Mouse (Mus musculus) heart, postnatal 0 days (tissue): ENCODE data around the gene Bloc1s6. TPM values are rescaled to one million over a fixed set of nuclear protein-coding genes. Genes with fewer than 3 reads are reported as not detected.

Source experiments
- ATAC-seq: fragments of 200-750 bp; cut with Nextera tagmentation; 2 replicates; pipeline ENCODE4 v1.8.0; 2017; ENCODE audit warnings: low read depth, moderate number of reproducible peaks, moderate library complexity; ENCODE audit not compliant: insufficient read depth
- DNase-seq: peaks from one replicate; pipeline ENCODE4 v3.0.0-alpha.2; 2016; ENCODE audit warnings: low spot score
- H3K27ac ChIP-seq: fragments of 300-500 bp; sonication (generic); 2 replicates; pipeline ENCODE4 v1.5.1; 2014; ENCODE audit warnings: low read depth, mild to moderate bottlenecking
- H3K27me3 ChIP-seq: fragments of 300-500 bp; sonication (generic); 2 replicates; pipeline ENCODE4 v1.6.1; 2014; ENCODE audit warnings: low read length, mixed read lengths; ENCODE audit not compliant: control insufficient read depth, insufficient read depth
- H3K36me3 ChIP-seq: fragments of 300-500 bp; sonication (generic); replicated peaks from 2 replicates; pipeline ENCODE4 v1.6.1; 2014; ENCODE audit warnings: low read length, mixed read lengths; ENCODE audit not compliant: control insufficient read depth, insufficient read depth
- H3K4me1 ChIP-seq: fragments of 300-500 bp; sonication (generic); 2 replicates; pipeline ENCODE4 v1.6.1; 2014; ENCODE audit warnings: antibody characterized with exemption; ENCODE audit not compliant: control insufficient read depth, insufficient read depth
- H3K4me2 ChIP-seq: fragments of 300-500 bp; sonication (generic); 2 replicates; pipeline ENCODE4 v1.6.1; 2014; ENCODE audit warnings: low read depth, mild to moderate bottlenecking, low read length, moderate library complexity
- H3K4me3 ChIP-seq: fragments of 300-500 bp; sonication (generic); 2 replicates; pipeline ENCODE4 v1.5.1; 2014; ENCODE audit warnings: low read depth, low read length
- H3K9ac ChIP-seq: fragments of 300-500 bp; sonication (generic); replicated peaks from 2 replicates; pipeline ENCODE4 v1.6.1; 2014; ENCODE audit warnings: low read depth, low read length, mixed read lengths
- H3K9me3 ChIP-seq: fragments of 300-500 bp; sonication (generic); replicated peaks from 2 replicates; pipeline ENCODE4 v1.6.1; 2016; ENCODE audit warnings: low read length; ENCODE audit not compliant: control insufficient read depth
- CTCF ChIP-seq: IDR thresholded peaks from 2 replicates; pipeline ENCODE4 v1.5.1; 2016; ENCODE audit warnings: antibody characterized with exemption, control low read depth, low read depth
- EP300 ChIP-seq: IDR thresholded peaks from 2 replicates; pipeline ENCODE4 v1.6.1; 2016; ENCODE audit warnings: antibody characterized with exemption, low read depth
- WGBS: fragments of 180-500 bp; shearing (Covaris S2); extraction: QIAGEN DNeasy Blood & Tissue Kit; methylation state at CpG from one replicate; pipeline ENCODE4 v1.1.7; 2014; 5-methylcytosine and 5-hydroxymethylcytosine counted together
- polyA plus RNA-seq: library from polyadenylated mRNA; unstranded; fragments of >200 nt; fragmentation: Nextera tagmentation; extraction: Ambion mirVana; gene quantifications from 2 replicates; pipeline ENCODE4 v1.2.1, GENCODE M21; 2015
- total RNA-seq: library from RNA; depleted of rRNA; stranded (reverse); fragments of >200 nt; gene quantifications from 2 replicates; pipeline ENCODE4 v1.2.3, GENCODE M21; 2014; ENCODE audit warnings: low replicate concordance

Gene Bloc1s6
- total and polyA plus RNA-seq, 2 experiments from 2014 or later = 16.5 to 28.6 TPM

- Histone ChIP-seq H3K9me3 (no peaks in the 10 kb centered on the region), H3K27ac (no peak overlapping the region), H3K9ac (no peak overlapping the region), H3K4me2 (no peak overlapping the region), H3K4me1 (no peaks in the 10 kb centered on the region; the same call in 1 of the 2 replicates), H3K4me3 (no peak overlapping the region), H3K27me3 (no peaks in the 10 kb centered on the region), H3K36me3 (no peaks in the 10 kb centered on the region)
- ATAC-seq = no peak
- DNase-seq = no peak
- TF ChIP-seq EP300 = no peak
- no peak for TF ChIP-seq CTCF
- 51% methylated on average over 2 of the region's 2 CpGs for WGBS
Observed at GRCm38 (mm10) chr2:122776823-122777222, 38.5 kb downstream of the Bloc1s6 start.

GRCm38 (mm10) chr2:122779967-122780366 is 41.7 kb downstream of the Bloc1s6 start:
- Histone ChIP-seq H3K4me1 (no peaks in the 10 kb centered on the region; the same call in 1 of the 2 replicates), H3K27ac (no peak overlapping the region), H3K9me3 (no peaks in the 10 kb centered on the region), H3K27me3 (no peaks in the 10 kb centered on the region), H3K36me3 (no peaks in the 10 kb centered on the region), H3K9ac (no peak overlapping the region), H3K4me2 (no peak overlapping the region), H3K4me3 (no peak overlapping the region)
- no peak for DNase-seq
- TF ChIP-seq CTCF (no peak), EP300 (no peak)
- no peak for ATAC-seq
- 61% methylated on average over 5 of the region's 5 CpGs for WGBS

GRCm38 (mm10) chr2:122780447-122780846 is 42.1 kb downstream of the Bloc1s6 start:
- Histone ChIP-seq H3K27me3 (no peaks in the 10 kb centered on the region), H3K36me3 (no peaks in the 10 kb centered on the region), H3K9ac (no peak overlapping the region), H3K9me3 (no peaks in the 10 kb centered on the region), H3K4me2 (no peak overlapping the region), H3K4me1 (no peaks in the 10 kb centered on the region; the same call in 1 of the 2 replicates), H3K27ac (no peak overlapping the region), H3K4me3 (no peak overlapping the region)
- TF ChIP-seq EP300 (no peak), CTCF (no peak)
- ATAC-seq (no peak), DNase-seq (no peak)
- 42% methylated on average over 3 of the region's 3 CpGs for WGBS

GRCm38 (mm10) chr2:122781590-122782356 is 43.5 kb downstream of the Bloc1s6 start:
- Histone ChIP-seq H3K36me3 (no peaks in the 10 kb centered on the region), H3K4me3 (no peak overlapping the region), H3K9ac (no peak overlapping the region), H3K27ac (no peak overlapping the region), H3K27me3 (no peaks in the 10 kb centered on the region), H3K4me2 (no peak overlapping the region), H3K4me1 (no peaks in the 10 kb centered on the region; the same call in 1 of the 2 replicates), H3K9me3 (no peaks in the 10 kb centered on the region)
- no peak for DNase-seq
- TF ChIP-seq EP300 = no peak
- 65% methylated on average over 8 of the region's 8 CpGs for WGBS
- ATAC-seq = no peak

GRCm38 (mm10) chr2:122783730-122784129 is 45.4 kb downstream of the Bloc1s6 start:
- ATAC-seq (no peak), DNase-seq (no peak)
- 83% methylated on average over 2 of the region's 2 CpGs for WGBS
- no peak overlapping the region for H3K9ac ChIP-seq
- no peak overlapping the region for H3K4me3 ChIP-seq
- no peak overlapping the region for H3K4me2 ChIP-seq
- H3K36me3 ChIP-seq = no peaks in the 10 kb centered on the region
- TF ChIP-seq EP300 = no peak
- TF ChIP-seq CTCF = no peak
- H3K9me3 ChIP-seq = no peaks in the 10 kb centered on the region
- H3K27me3 ChIP-seq = no peaks in the 10 kb centered on the region
- no peaks in the 10 kb centered on the region; the same call in 1 of the 2 replicates for H3K4me1 ChIP-seq
- H3K27ac ChIP-seq = no peak overlapping the region

GRCm38 (mm10) chr2:122784701-122785100 is 46.4 kb downstream of the Bloc1s6 start:
- Histone ChIP-seq H3K36me3 (no peaks in the 10 kb centered on the region), H3K4me3 (no peak overlapping the region), H3K4me2 (no peak overlapping the region), H3K9me3 (no peaks in the 10 kb centered on the region), H3K27ac (no peak overlapping the region), H3K9ac (no peak overlapping the region), H3K4me1 (no peaks in the 10 kb centered on the region; the same call in 1 of the 2 replicates), H3K27me3 (no peaks in the 10 kb centered on the region)
- ATAC-seq (no peak), DNase-seq (no peak)
- WGBS = 76% methylated on average over 3 of the region's 3 CpGs
- TF ChIP-seq EP300 = no peak
